Mouse (Mus musculus): ENCODE results near the gene Pdia5. TPM values are rescaled to one million over a fixed set of nuclear protein-coding genes. Genes with fewer than 3 reads are reported as not detected.

The Pdia5 gene
- polyA plus RNA-seq, 1 experiment from 2014 or later, result 63.4 TPM

GRCm38 (mm10) chr16:35484105-35484504 lies 6.6 kb downstream of the Pdia5 start:
- ATAC-seq (ENCODE audit: insufficient read depth), result no peak
- H3K4me2 ChIP-seq, result no peak overlapping the region
- H3K4me1 ChIP-seq (replicated peaks), result peaks cover 11% of the 10 kb centered on the region
- H3K4me3 ChIP-seq (replicated peaks), result no peak overlapping the region
- H3K9me3 ChIP-seq (replicated peaks), result no peaks in the 10 kb centered on the region
- no peak overlapping the region for H3K27ac ChIP-seq (replicated peaks)
- H3K36me3 ChIP-seq (replicated peaks), result no peaks in the 10 kb centered on the region
- H3K27me3 ChIP-seq, result no peaks in the 10 kb centered on the region
- 47% methylated on average over 4 of the region's 4 CpGs for WGBS (ENCODE audit: insufficient replicate concordance)
- no peak overlapping the region for H3K9ac ChIP-seq

DNA sequence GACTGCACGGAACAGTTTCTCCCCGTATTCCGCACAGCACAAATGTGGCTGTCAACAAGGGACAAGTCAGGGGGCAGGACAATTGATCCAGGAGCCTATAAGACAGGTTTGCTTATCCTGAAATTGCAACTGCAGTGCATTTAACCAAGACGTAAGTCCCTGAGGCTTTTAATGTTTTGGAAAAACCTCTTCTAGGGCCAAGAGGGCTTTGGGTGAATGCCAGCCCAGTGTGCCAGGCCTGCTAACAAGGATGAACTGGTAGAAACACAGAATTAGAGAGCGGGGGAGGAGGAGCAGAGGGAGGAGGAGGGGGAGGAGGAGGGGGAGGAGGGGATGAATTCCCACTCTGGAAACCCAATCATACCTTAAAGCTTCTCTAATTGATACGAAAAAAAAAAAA lies 11.4 kb downstream of the Pdia5 start:
- Histone ChIP-seq H3K36me3 (replicated peaks) (no peaks in the 10 kb centered on the region), H3K4me1 (replicated peaks) (no peaks in the 10 kb centered on the region), H3K27ac (replicated peaks) (no peak overlapping the region), H3K4me3 (replicated peaks) (no peak overlapping the region), H3K9me3 (replicated peaks) (no peaks in the 10 kb centered on the region), H3K9ac (no peak overlapping the region), H3K4me2 (no peak overlapping the region), H3K27me3 (no peaks in the 10 kb centered on the region)
- no peak for ATAC-seq (ENCODE audit: insufficient read depth)
- WGBS (ENCODE audit: insufficient replicate concordance), result 67% methylated on average over 6 of the region's 6 CpGs

GRCm38 (mm10) chr16:35477273-35477672 lies 13.4 kb downstream of the Pdia5 start:
- H3K4me3 ChIP-seq (replicated peaks), result no peak overlapping the region
- no peak overlapping the region for H3K4me2 ChIP-seq
- H3K36me3 ChIP-seq (replicated peaks), result no peaks in the 10 kb centered on the region
- H3K9me3 ChIP-seq (replicated peaks), result no peaks in the 10 kb centered on the region
- H3K9ac ChIP-seq, result no peak overlapping the region
- no peaks in the 10 kb centered on the region for H3K27me3 ChIP-seq
- H3K27ac ChIP-seq (replicated peaks), result no peak overlapping the region
- ATAC-seq (ENCODE audit: insufficient read depth), result no peak
- H3K4me1 ChIP-seq (replicated peaks), result no peaks in the 10 kb centered on the region
- 44% methylated on average over 1 of the region's 1 CpGs for WGBS (ENCODE audit: insufficient replicate concordance)

DNA sequence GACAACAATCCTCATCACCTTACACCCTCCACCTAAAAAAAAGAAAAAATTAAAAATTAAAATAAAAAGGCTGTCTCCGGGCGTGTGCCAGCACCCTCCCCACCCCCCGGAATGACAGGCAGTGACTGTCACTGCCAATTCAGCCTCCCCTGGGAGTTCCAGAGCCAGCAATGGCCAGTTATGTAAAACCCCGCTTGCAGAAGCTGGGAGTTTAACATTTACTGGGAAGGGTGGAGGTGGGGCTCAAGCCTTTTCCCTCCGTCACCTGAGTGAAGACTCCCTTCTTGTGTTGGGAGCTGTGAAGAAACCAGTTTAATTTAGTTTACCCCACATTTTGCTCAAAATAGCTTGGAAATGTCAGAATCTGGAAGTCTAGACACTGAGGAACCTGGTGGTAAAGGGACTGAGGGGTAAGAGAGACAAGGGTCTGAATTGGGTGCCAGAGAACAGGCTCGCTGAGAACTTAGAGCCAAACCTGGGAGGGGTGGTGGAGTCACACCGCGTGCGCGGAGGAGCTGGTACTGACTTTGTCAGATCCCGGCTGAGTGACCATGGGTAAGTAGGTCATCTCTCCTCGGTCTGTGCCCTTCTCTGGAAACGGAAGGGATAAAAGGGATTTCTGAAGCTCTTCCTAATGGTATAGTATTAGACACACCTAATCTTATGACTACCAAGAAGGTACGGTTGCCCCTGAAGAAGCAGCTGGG lies 18.0 kb downstream of the Pdia5 start:
- Histone ChIP-seq H3K4me1 (replicated peaks) (no peaks in the 10 kb centered on the region), H3K36me3 (replicated peaks) (no peaks in the 10 kb centered on the region), H3K27me3 (no peaks in the 10 kb centered on the region), H3K9ac (no peak overlapping the region), H3K4me3 (replicated peaks) (no peak overlapping the region), H3K4me2 (no peak overlapping the region), H3K9me3 (replicated peaks) (no peaks in the 10 kb centered on the region), H3K27ac (replicated peaks) (no peak overlapping the region)
- no peak for ATAC-seq (ENCODE audit: insufficient read depth)
- WGBS (ENCODE audit: insufficient replicate concordance), result 77% methylated on average over 14 of the region's 14 CpGs

DNA sequence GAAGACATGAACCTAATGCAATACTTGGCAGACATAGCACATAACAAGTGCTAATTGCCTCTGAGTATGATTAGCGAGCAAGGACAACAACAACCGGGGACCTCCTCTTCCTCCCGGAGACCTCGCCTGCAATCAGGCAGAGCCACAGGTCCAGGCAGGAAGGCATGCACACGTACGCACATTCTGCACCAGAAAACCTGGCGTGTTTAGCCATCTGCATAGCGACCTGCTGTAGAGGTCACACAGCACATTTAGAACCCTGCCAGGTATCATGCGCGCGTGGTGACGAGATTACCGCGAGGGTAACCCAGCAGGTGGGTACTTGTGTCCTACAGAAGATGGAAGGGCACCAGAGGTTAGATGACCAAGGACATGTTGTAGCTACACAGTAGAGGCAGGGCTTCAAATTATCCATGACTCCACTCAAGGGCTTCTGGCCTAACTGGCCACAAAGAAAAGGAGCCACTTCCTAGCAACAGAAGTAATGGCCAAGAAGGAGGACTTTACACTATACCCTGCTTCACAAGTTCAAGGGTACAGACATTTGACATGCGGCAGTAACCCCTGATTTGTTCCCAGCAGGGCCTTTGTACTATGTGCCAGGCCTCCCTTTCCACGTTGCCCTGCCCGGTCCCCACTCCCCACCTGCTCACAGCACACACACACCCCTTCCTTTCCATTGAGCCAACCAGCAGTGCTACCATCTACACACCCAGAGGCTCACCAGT lies 18.7 kb downstream of the Pdia5 start:
- Histone ChIP-seq H3K4me3 (replicated peaks) (no peak overlapping the region), H3K4me2 (no peak overlapping the region), H3K36me3 (replicated peaks) (no peaks in the 10 kb centered on the region), H3K27ac (replicated peaks) (no peak overlapping the region), H3K9me3 (replicated peaks) (no peaks in the 10 kb centered on the region), H3K4me1 (replicated peaks) (no peaks in the 10 kb centered on the region), H3K27me3 (no peaks in the 10 kb centered on the region), H3K9ac (no peak overlapping the region)
- ATAC-seq (ENCODE audit: insufficient read depth), result no peak
- 75% methylated on average over 17 of the region's 17 CpGs for WGBS (ENCODE audit: insufficient replicate concordance)

GRCm38 (mm10) chr16:35470983-35471382 lies 19.7 kb downstream of the Pdia5 start:
- Histone ChIP-seq H3K36me3 (replicated peaks) (no peaks in the 10 kb centered on the region), H3K27ac (replicated peaks) (no peak overlapping the region), H3K9me3 (replicated peaks) (no peaks in the 10 kb centered on the region), H3K4me1 (replicated peaks) (no peaks in the 10 kb centered on the region), H3K4me3 (replicated peaks) (no peak overlapping the region), H3K9ac (no peak overlapping the region), H3K4me2 (no peak overlapping the region), H3K27me3 (no peaks in the 10 kb centered on the region)
- ATAC-seq (ENCODE audit: insufficient read depth), result no peak
- 65% methylated on average over 8 of the region's 8 CpGs for WGBS (ENCODE audit: insufficient replicate concordance)

DNA sequence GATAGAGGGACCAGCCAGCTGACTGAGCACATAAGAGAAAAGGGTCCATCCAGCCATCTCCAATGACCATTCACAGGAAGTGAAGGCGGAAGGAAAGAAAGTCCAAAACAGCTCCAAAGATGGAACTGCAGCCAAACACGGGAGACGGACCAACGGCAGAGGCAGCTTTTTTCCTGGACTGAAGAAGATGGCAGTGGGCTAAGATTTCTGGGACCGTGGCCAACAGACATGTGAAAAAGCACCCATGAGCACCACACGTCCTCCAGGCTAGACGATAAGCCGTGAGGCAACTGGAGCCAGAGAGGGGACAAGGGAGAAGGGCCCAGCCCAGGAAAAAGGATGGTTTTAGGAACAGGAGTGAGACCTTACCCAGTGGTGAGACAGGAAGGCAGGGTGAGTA lies 20.6 kb downstream of the Pdia5 start:
- Histone ChIP-seq H3K4me2 (no peak overlapping the region), H3K27me3 (no peaks in the 10 kb centered on the region), H3K9ac (no peak overlapping the region), H3K4me3 (replicated peaks) (no peak overlapping the region), H3K4me1 (replicated peaks) (no peaks in the 10 kb centered on the region), H3K27ac (replicated peaks) (no peak overlapping the region), H3K9me3 (replicated peaks) (no peaks in the 10 kb centered on the region), H3K36me3 (replicated peaks) (no peaks in the 10 kb centered on the region)
- 60% methylated on average over 8 of the region's 8 CpGs for WGBS (ENCODE audit: insufficient replicate concordance)
- ATAC-seq (ENCODE audit: insufficient read depth), result no peak

DNA sequence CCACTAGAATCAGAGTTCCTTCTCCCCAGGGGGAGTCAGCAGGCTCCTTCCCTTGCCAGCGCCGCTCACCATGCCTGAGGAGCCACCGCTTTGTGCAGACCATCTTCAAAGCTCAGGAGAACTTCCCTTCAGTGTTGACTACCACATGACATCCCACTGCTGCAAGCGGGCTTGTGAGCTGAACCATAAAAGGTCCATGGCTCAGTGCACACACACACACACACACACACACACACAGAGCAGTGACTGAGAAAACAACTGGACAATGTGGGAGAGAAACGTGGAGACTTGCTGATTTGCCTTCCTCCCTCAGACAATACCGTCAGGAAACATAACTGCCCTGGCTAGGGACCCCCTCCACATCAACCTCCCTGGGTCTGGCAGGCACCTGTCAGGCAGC lies 21.7 kb downstream of the Pdia5 start:
- Histone ChIP-seq H3K9ac (no peak overlapping the region), H3K4me1 (replicated peaks) (no peaks in the 10 kb centered on the region), H3K27ac (replicated peaks) (no peak overlapping the region), H3K36me3 (replicated peaks) (no peaks in the 10 kb centered on the region), H3K9me3 (replicated peaks) (no peaks in the 10 kb centered on the region), H3K4me2 (no peak overlapping the region), H3K4me3 (replicated peaks) (no peak overlapping the region), H3K27me3 (no peaks in the 10 kb centered on the region)
- no peak for ATAC-seq (ENCODE audit: insufficient read depth)
- WGBS (ENCODE audit: insufficient replicate concordance), result 61% methylated on average over 6 of the region's 6 CpGs

DNA sequence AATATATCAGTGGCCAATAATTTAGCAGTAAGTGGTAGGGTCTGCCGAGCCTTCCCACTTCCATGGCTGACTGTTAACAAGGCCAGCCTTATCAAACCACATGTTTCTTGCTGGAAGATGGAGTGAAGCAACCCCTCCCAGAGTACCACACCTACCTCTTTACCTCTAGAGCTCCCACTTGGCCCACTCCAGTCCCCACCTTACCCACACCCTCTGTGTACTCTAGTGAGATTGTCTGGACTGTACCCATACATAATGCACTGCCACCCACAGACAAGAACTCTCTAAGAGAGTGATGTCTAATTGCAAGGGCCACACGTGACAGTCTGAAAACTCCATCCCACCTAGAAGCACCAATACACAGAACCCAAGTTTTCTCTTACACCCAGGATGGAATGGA lies 23.6 kb downstream of the Pdia5 start:
- H3K4me1 ChIP-seq (replicated peaks), result no peaks in the 10 kb centered on the region
- H3K9me3 ChIP-seq (replicated peaks), result no peaks in the 10 kb centered on the region
- no peak overlapping the region for H3K4me3 ChIP-seq (replicated peaks)
- no peak overlapping the region for H3K27ac ChIP-seq (replicated peaks)
- ATAC-seq (ENCODE audit: insufficient read depth), result no peak
- H3K9ac ChIP-seq, result no peak overlapping the region
- 57% methylated on average over 2 of the region's 2 CpGs for WGBS (ENCODE audit: insufficient replicate concordance)
- no peaks in the 10 kb centered on the region for H3K27me3 ChIP-seq
- H3K36me3 ChIP-seq (replicated peaks), result no peaks in the 10 kb centered on the region
- H3K4me2 ChIP-seq, result no peak overlapping the region

DNA sequence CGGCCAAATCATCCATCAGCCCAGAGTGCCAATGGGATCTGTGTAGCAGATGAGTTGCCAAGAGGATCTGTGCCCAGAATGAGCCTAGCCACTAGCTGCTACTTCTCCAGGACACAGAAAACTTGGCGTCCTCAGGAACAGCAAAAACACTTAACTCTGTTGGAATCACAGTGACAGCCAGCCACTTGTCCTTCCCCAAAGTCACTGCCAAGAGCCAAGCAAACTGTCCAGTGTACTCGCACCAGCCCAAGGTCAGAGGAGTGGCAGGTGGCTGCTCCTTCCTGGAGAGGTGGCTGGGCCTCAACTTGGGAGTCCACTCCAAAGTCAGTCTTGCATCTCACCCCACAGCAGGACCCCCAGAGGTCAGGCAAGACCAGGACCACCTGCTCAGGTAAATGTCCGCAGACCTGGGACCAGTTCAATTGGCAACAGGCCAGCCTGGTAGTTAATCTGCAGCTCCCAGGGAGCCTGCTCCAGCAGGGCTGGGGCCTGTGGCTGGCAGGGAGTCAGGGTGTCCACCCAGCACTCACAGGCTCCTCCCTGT lies 24.8 kb downstream of the Pdia5 start:
- Histone ChIP-seq H3K27ac (replicated peaks) (no peak overlapping the region), H3K4me1 (replicated peaks) (no peaks in the 10 kb centered on the region), H3K4me3 (replicated peaks) (no peak overlapping the region), H3K36me3 (replicated peaks) (no peaks in the 10 kb centered on the region), H3K27me3 (no peaks in the 10 kb centered on the region), H3K9ac (no peak overlapping the region), H3K9me3 (replicated peaks) (no peaks in the 10 kb centered on the region), H3K4me2 (no peak overlapping the region)
- no peak for ATAC-seq (ENCODE audit: insufficient read depth)
- WGBS (ENCODE audit: insufficient replicate concordance), result 63% methylated on average over 4 of the region's 4 CpGs

GRCm38 (mm10) chr16:35464686-35465308 lies 25.9 kb downstream of the Pdia5 start:
- no peak overlapping the region for H3K27ac ChIP-seq (replicated peaks)
- H3K4me3 ChIP-seq (replicated peaks), result no peak overlapping the region
- H3K36me3 ChIP-seq (replicated peaks), result no peaks in the 10 kb centered on the region
- no peaks in the 10 kb centered on the region for H3K27me3 ChIP-seq
- no peak overlapping the region for H3K9ac ChIP-seq
- H3K4me2 ChIP-seq, result no peak overlapping the region
- no peaks in the 10 kb centered on the region for H3K4me1 ChIP-seq (replicated peaks)
- ATAC-seq (ENCODE audit: insufficient read depth), result no peak
- H3K9me3 ChIP-seq (replicated peaks), result no peaks in the 10 kb centered on the region
- 69% methylated on average over 12 of the region's 12 CpGs for WGBS (ENCODE audit: insufficient replicate concordance)
